Mouse (Mus musculus): ENCODE data around the gene Saxo1. TPM values are rescaled to one million over a fixed set of nuclear protein-coding genes. Genes with fewer than 3 reads are reported as not detected.

Saxo1 gene
- polyA plus RNA-seq, 1 experiment from 2014 or later = not detected

DNA sequence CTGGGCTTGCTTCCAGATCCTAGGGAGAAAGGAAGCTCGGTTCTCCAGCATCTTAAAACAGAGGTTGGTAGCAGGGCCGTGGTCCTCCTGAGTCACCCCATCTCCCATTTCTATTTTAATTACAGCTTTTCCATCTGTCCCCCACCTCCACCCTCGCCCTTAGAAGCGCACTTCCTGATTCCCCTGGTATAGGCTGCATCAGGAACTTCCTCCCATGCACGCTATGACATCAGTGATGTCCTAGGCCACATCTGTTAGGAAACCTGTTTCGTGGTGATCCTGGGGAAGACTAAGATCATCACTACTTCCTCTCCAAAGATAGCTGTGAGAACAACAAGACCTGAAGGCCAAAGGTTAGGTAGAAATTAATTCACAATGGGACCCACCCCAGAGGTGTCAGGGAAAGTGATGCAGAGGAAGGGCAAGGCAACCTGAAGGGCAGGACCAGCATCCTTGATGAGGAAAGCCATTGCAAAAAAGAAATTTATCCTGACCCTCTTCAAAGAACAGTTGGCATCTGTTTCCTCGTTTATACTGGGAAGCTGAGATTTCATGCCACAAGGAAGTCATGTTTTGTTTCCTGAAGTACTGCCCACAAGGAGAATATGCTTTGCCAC, 161.3 kb downstream of the Saxo1 start:
- Histone ChIP-seq H3K4me3 (ENCODE audit: low read depth, low read length) (no peak overlapping the region), H3K27me3 (ENCODE audit: control insufficient read depth, insufficient read depth, low read depth, low read length) (no peaks in the 10 kb centered on the region), H3K9ac (ENCODE audit: low read depth, low read length) (no peak overlapping the region), H3K27ac (ENCODE audit: low read length) (no peak overlapping the region), H3K4me2 (ENCODE audit: low read depth, low read length) (no peak overlapping the region), H3K9me3 (replicated peaks; ENCODE audit: control insufficient read depth, low read length) (no peaks in the 10 kb centered on the region), H3K4me1 (ENCODE audit: control insufficient read depth, low read depth, low read length) (no peaks in the 10 kb centered on the region), H3K36me3 (ENCODE audit: control insufficient read depth, insufficient read depth) (no peaks in the 10 kb centered on the region)
- ATAC-seq (ENCODE audit: low read depth) = no peak
- 41% methylated on average over 7 of the region's 7 CpGs for WGBS (ENCODE audit: insufficient replicate concordance)

DNA sequence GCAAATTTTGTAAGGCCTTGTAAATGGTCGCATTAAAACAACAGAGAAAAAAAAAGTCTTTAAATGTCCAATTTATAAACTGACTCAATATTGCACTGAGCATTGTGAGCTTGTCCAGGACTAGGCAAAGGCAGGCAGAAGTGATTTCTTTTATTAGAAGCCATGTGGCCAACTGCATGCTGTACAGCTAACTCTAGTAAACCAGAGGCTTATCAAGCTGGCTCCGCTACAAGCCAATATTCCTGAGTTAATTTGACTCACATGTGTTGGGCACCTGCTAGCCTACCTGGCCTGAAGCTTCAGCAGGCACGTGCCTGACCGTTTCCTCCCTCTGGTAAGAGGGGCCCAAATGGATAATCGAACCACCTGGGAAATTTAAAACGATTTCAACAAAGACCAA, 162.5 kb downstream of the Saxo1 start:
- H3K4me1 ChIP-seq (ENCODE audit: control insufficient read depth, low read depth, low read length) = no peaks in the 10 kb centered on the region
- WGBS (ENCODE audit: insufficient replicate concordance) = 60% methylated on average over 6 of the region's 6 CpGs
- H3K4me2 ChIP-seq (ENCODE audit: low read depth, low read length) = no peak overlapping the region
- H3K27ac ChIP-seq (ENCODE audit: low read length) = no peak overlapping the region
- H3K9ac ChIP-seq (ENCODE audit: low read depth, low read length) = no peak overlapping the region
- no peak for ATAC-seq (ENCODE audit: low read depth)
- H3K9me3 ChIP-seq (replicated peaks; ENCODE audit: control insufficient read depth, low read length) = no peaks in the 10 kb centered on the region
- H3K27me3 ChIP-seq (ENCODE audit: control insufficient read depth, insufficient read depth, low read depth, low read length) = no peaks in the 10 kb centered on the region
- no peak overlapping the region for H3K4me3 ChIP-seq (ENCODE audit: low read depth, low read length)
- no peaks in the 10 kb centered on the region for H3K36me3 ChIP-seq (ENCODE audit: control insufficient read depth, insufficient read depth)

Other genes with a start within 250 kb of the Saxo1 start
- 33.8 and 37.8 TPM in 2 replicates for gene Rraga, start 17.3 kb upstream of the Saxo1 start, polyA plus RNA-seq (2015; fragmentation: Nextera tagmentation; extraction: Ambion mirVana)
- gene Haus6, start 53.7 kb upstream of the Saxo1 start, polyA plus RNA-seq (2015; fragmentation: Nextera tagmentation; extraction: Ambion mirVana) = 10.5 and 11.2 TPM in 2 replicates
- gene Plin2, start 111.7 kb upstream of the Saxo1 start, polyA plus RNA-seq (2015; fragmentation: Nextera tagmentation; extraction: Ambion mirVana) = 155 and 157 TPM in 2 replicates
- gene Dennd4c, start 190.2 kb upstream of the Saxo1 start, polyA plus RNA-seq (2015; fragmentation: Nextera tagmentation; extraction: Ambion mirVana) = 1.9 and 2.1 TPM in 2 replicates